Mouse (Mus musculus): Measurements from ENCODE around the gene Terb2.

The Terb2 gene

DNA sequence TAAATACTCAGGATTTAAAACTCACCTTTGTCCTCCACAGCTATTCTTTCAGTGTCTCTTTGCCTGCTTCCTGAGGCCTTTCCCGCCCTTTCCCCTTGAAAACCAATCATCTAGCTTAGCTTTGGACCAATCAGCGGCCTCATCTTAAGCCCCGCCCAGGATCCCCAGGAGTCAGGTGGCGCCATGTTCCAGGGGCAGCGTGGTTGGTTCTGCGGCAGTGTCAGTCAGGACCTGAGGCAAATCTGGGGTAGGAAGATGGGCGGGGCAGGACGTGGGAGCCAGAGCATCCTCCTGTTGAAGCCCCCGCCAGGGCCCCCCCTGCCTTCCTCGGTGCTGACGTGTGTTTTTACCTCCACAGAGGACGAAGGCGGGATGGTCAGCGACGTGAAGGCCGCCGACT, at the start of gene Terb2, which contains the start of gene Patl2:
Gene Terb2 (plus strand): TSS at position 167 of the 400 bp plus-strand sequence.
Gene Patl2 (minus strand): TSS at position 84 of the 400 bp plus-strand sequence.
- DNase-seq (ENCODE audit: low read depth in 1 of 2, low spot score in 2 of 2), result no peak

GRCm38 (mm10) chr2:122137839-122138465, 48.1 kb upstream of the Terb2 start:
- DNase-seq (ENCODE audit: low read depth in 1 of 2, low spot score in 2 of 2), result no peak

- DNase-seq (ENCODE audit: low read depth in 1 of 2, low spot score in 2 of 2), result no peak
These were observed 45.3 kb upstream of the Terb2 start for GRCm38 (mm10) chr2:122140815-122141214.

GRCm38 (mm10) chr2:122141332-122141967, 44.6 kb upstream of the Terb2 start:
- no peak for DNase-seq (ENCODE audit: low read depth in 1 of 2, low spot score in 2 of 2)

DNA sequence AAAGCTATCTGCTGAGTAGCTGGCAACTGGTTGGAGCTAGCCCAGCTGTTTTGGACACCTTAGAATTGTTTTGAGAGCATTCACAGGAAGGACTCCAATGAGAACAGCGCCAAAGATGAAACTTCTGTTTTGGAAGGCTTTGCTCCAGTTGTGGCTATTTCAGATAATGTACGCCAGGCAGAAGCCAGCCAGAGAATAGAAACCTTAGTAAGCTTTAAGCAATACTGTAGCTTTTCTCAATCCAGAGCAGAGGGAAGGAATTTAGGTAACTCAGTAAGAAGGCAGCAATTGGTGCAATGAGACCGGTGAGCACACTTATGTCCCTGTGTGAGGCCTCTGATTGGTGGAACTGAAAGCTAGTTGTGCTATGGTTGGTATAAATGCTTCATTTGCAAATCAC, 43.0 kb upstream of the Terb2 start:
- no peak for DNase-seq (ENCODE audit: low read depth in 1 of 2, low spot score in 2 of 2)

DNA sequence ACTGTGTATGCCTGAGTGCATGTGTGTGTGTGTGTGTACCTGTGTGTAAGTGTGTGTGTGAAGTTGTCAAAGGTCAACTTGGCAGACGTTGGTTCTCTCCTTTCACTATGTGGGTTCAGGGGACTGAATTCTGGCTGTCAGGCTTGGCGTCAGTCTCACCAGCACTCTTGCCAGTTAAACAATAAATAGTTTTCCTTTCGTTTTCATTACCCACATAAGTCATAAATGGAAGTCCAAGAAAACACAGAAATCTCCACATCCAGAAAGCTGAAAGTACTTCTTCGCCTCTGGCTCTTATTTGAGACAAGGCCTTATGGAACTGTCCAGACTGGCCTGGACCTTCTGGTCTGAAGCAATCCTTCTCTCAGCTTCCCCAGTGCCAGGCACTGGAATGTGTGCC, 40.3 kb upstream of the Terb2 start:
- no peak for DNase-seq (ENCODE audit: low read depth in 1 of 2, low spot score in 2 of 2)

- peak in 1 of 2 experiments; percentile 46 for DNase-seq (ENCODE audit: low read depth in 1 of 2, low spot score in 2 of 2)
These were observed 39.4 kb upstream of the Terb2 start for GRCm38 (mm10) chr2:122146687-122147086.

DNA sequence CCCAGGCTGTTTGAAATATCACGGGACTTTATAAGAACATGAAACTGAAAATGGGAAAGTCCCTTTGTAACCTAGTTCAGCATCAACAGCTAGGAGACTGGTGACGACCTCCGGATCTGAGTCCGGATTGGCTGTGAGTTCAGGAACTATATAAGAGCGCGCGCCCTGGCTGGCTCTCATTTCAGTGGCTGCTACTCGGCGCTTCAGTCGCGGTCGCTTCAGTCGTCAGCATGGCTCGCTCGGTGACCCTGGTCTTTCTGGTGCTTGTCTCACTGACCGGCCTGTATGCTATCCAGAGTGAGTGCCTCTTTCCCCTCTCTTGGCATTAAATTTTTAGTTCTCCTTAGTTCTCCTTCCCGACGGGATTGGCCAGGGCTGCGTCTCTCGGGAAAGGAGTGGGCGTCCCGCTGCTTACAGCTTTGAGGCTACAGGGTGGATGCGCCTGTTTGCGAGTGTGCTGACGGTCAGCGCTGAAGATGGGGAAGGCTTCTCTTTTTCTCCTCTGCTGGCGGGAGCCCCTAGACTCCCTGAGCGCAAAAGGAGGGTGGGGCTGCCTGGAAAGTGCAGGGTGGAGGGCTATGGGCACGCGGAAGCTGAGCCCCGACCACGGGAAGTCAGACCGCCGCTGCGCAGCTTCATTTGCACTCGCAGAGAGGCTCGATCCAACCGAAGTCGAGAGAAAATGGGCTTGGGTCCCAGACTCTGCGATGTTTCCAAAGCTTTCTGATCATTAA, 38.4 kb upstream of the Terb2 start, which contains the start of gene B2m:
Gene B2m (plus strand): TSS at position 179 of the 734 bp plus-strand sequence.
- peak; percentile 92 to 93 for DNase-seq (ENCODE audit: low read depth in 1 of 2, low spot score in 2 of 2)

GRCm38 (mm10) chr2:122148242-122148917, 37.7 kb upstream of the Terb2 start:
- peak in 1 of 2 experiments; percentile 66 for DNase-seq (ENCODE audit: low read depth in 1 of 2, low spot score in 2 of 2)

- DNase-seq (ENCODE audit: low read depth in 1 of 2, low spot score in 2 of 2), result no peak
These were observed 36.8 kb upstream of the Terb2 start for GRCm38 (mm10) chr2:122149316-122149715.

GRCm38 (mm10) chr2:122149716-122150115, 36.4 kb upstream of the Terb2 start:
- DNase-seq (ENCODE audit: low read depth in 1 of 2, low spot score in 2 of 2), result no peak

DNA sequence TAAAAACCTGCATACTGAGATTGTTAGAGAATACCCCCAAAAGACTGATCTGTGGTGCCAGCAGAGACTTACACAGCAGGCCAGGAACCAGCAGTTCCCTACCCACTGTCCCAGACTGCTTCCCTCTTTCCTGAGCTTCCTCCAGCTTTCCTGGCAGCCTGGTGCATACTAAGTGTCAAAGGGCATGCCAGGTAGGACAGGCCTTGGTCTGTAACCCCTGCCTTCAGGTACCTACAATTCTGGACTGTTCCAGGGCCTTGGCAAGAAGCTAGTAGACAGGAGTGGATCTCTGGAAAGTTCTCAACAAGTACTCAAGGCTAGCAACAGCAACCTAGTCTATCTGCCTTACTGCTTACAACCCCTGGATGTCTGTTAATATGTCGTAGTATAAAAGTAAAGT, 34.9 kb upstream of the Terb2 start:
- no peak for DNase-seq (ENCODE audit: low read depth in 1 of 2, low spot score in 2 of 2)

- no peak for DNase-seq (ENCODE audit: low read depth in 1 of 2, low spot score in 2 of 2)
These were observed 33.2 kb upstream of the Terb2 start for GRCm38 (mm10) chr2:122152850-122153249.

DNA sequence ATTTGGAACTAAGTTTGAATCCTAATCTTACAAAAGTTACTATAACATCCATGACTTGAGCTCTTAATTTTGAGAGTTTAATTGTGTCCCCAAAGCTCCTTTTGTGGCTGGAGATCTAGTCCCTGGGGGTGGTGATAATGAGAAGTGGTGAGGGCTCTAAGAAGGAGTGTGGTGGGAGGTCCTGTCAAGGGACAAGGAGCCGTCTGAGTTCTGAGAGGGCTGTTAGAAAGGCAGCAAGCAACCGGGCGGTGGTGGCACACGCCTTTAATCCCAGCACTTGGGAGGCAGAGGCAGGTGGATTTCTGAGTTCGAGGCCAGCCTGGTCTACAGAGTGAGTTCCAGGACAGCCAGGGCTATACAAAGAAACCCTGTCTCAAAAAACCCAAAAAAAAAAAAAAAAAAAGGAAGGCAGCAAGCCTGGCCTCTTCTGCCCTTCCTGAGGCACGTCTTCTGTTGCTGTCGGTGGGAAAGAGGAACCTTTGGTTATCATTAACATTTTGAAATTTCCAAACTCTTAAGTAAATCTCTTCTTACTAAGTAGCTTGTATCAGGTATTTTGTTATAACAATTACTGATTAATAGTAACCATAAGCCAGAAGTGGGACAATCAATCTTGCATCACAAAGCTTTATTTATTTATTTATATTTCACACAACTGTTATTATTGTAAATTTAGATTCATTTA, 32.2 kb upstream of the Terb2 start:
- DNase-seq (ENCODE audit: low read depth in 1 of 2, low spot score in 2 of 2), result no peak

DNA sequence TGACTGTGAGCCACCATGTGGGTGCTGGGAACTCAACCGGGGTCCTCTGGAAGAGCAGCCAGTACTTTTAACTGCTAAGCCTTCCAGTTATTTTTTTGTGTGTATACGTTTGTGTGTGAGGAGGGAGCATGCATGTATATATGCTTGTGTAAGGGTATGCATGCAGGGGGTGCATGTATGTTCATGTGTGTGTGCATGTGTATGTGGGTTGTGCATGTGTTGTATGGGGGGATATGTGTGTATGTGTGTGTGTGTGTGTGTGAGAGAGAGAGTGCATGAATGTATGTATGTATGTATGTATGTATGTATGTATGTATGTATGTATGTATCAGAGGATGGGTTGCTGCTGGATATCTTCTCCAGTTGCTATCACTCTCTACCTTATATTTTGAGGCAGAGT, 31.6 kb upstream of the Terb2 start:
- no peak for DNase-seq (ENCODE audit: low read depth in 1 of 2, low spot score in 2 of 2)

DNA sequence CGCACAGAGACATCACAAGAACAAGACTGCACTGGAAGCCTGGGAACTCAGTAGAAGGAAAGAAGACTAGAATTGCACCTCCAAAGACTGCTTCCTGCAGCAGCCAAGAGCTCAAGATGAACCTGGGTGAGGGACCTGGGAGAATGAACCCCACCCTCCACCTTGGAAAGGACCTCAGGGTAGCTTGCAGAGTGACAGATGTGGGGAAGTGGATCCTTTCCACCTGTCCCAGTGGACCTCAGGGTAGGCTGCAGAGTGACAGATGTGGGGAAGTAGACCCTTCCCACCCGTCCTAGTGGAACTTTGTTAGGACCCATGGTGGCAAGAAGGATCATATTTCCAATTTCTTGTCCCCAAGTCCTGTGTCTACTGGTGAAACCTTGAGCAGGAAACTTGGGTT, 30.8 kb upstream of the Terb2 start:
- DNase-seq (ENCODE audit: low read depth in 1 of 2, low spot score in 2 of 2), result no peak

DNA sequence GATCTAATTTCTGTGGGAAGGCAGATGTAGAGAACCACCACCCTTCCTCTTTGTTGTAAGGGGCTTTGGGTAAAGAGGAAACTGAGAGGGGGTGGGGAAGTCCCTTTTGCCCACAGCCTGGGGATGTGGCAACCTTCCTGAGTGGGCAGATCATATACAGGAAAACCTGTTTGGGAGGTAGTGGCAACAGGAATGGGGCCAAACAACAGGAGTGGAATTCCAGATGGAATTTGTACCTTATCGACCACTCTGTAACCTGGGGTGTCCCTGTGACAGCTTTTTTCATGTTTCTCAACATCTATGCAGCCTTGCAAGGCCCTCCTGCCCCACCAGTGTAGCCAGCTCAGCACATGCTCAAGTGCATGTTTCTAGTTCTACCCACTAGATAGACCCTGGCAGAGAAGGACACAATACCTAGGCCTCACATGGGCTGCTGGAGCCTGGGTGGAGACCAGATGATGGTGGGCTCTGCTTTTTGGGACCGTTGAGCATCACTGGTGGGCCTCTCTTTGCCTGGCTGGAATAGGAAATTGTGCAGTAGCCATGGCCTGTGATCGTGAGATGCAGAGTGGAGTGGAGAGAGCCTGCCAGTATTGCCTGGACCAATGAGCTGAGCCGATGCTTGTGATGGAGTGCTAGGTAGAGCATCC, 29.9 kb upstream of the Terb2 start:
- peak; percentile 40 to 54 for DNase-seq (ENCODE audit: low read depth in 1 of 2, low spot score in 2 of 2)

- no peak for DNase-seq (ENCODE audit: low read depth in 1 of 2, low spot score in 2 of 2)
These were observed 28.5 kb upstream of the Terb2 start for GRCm38 (mm10) chr2:122157561-122157960.

- DNase-seq (ENCODE audit: low read depth in 1 of 2, low spot score in 2 of 2), result no peak
These were observed 27.7 kb upstream of the Terb2 start for GRCm38 (mm10) chr2:122158362-122158802.

DNA sequence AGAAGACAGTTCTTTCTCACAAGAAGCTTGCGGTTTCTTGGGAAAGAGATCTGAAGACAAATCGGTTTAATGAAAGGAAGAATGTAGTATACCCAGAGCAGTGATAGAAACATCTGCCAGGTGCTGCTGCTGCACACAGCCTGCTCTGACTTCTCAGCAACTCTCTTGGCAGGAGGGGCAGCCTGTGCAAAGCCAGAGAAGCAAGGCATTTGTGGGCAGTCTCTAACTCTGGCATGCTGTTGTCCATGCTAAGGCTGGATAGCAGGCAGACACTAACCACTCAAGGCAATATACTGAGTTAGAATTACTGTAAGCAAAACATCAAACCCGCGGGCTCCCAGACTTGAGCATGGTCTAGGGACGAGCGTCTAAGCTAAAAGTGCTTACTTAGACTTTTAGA, 26.4 kb upstream of the Terb2 start:
- DNase-seq (ENCODE audit: low read depth in 1 of 2, low spot score in 2 of 2), result no peak

Measured in monocyte, adult 2 months (primary cell).